In genomic region chr11:107730940-107731339, GRCm38 (mm10) we compare ENCODE assay signal across 12 mouse cellular contexts. TPM values are rescaled to one million over a fixed set of nuclear protein-coding genes. Genes with fewer than 3 reads are reported as not detected.
DNase-seq lines count a peak whose midpoint lies in the region; TF ChIP-seq lines count a peak whose summit lies in the region.
"Had no signal": no experiment of that assay in that cellular context is flagged by ENCODE, and none has a peak within 500 bp of the region (broad histone marks: within the 10 kb centered on the region; RNA-seq: fewer than 3 reads in every experiment).

No protein-coding gene starts in this region.

- H3K79me3 ChIP-seq in C2C12 (ENCODE audit: low read depth): no peaks in the 10 kb centered on the region

- no peak overlapping the region for H3K4me3 ChIP-seq in C2C12 (ENCODE audit: insufficient read depth, poor library complexity, severe bottlenecking)
- H3K4me3 ChIP-seq: forebrain, embryonic 15.5 days; hindbrain, embryonic 12.5 days had no signal

- H3K27me3 ChIP-seq in C2C12 (ENCODE audit: control insufficient read depth, insufficient read depth, insufficient read length): no peaks in the 10 kb centered on the region
- H3K27me3 ChIP-seq: forebrain, embryonic 15.5 days; hindbrain, embryonic 12.5 days had no signal

- H3K36me3 ChIP-seq in C2C12 (ENCODE audit: control insufficient read depth, insufficient read depth): no peaks in the 10 kb centered on the region

- TF ChIP-seq CTCF in C2C12 (IDR thresholded peaks at IDR 0.05; ENCODE audit: control insufficient read depth, insufficient read depth, insufficient read length): no peak

- no peaks in the 10 kb centered on the region for H3K79me2 ChIP-seq in C2C12 (ENCODE audit: control insufficient read depth, insufficient read depth)

- intact Hi-C loops in heart, postnatal 25 days (cut with DNase I): no loop called here
- intact Hi-C loops in heart, postnatal 14 days (cut with DNase I): no loop called here

- peak; percentile 28 for DNase-seq in heart, adult 8-10 months (ENCODE audit: low spot score)
- no peak for DNase-seq in heart, postnatal 25 days (ENCODE audit: low spot score)
- DNase-seq in cerebellum, adult 9-10 months: peak; percentile 72
- peak; percentile 13 to 38 for DNase-seq in heart, postnatal 14 days
- DNase-seq in thymus, postnatal 25 days: no peak
- no peak for DNase-seq in layer of hippocampus, adult 11-12 months (ENCODE audit: low spot score)
- no peak for DNase-seq in c-Kit-positive CD71-positive TER-119-positive erythroid progenitor cells, embryonic 14.5 days (ENCODE audit: low spot score)
- DNase-seq: thymus, postnatal 36 days had no signal

- H3ac ChIP-seq in C2C12 (ENCODE audit: control insufficient read depth, insufficient read length, low read depth): no peak overlapping the region

TF ChIP-seq in C2C12, 6 proteins besides CTCF, POLR2A, EP300 and RAD21:
- TF ChIP-seq CEBPB (IDR thresholded peaks at IDR 0.05; ENCODE audit: low read depth) (no peak), FOSL1 (IDR thresholded peaks at IDR 0.05; ENCODE audit: insufficient read depth, low read length, poor library complexity, severe bottlenecking) (no peak), MAX (IDR thresholded peaks at IDR 0.05) (no peak), USF1 (IDR thresholded peaks at IDR 0.05; ENCODE audit: low read depth) (peak; percentile 4)

RNA-seq across cellular contexts. Expression of gene Cacng1, which starts 14.6 kb away (rescaled TPM):
- under 1 TPM in 1 of 4 experiments, not detected in 3; 0.31 TPM for total RNA-seq in heart, adult 8-10 months (2022)
- not detected for total RNA-seq in heart, postnatal 25 days (2021)
- 158 TPM for polyA plus RNA-seq in C2C12 (2012; fragmentation: generic; extraction: Trizol)
- total RNA-seq in heart, postnatal 14 days (2021): not detected
- total RNA-seq: layer of hippocampus, postnatal 14 days had no signal

Comparison
In these comparisons a context has a peak if more than half of its experiments do, and no peak if none do; other contexts are left out.
1. DNase-seq: peak in heart, adult 8-10 months (single experiment), cerebellum, adult 9-10 months (single experiment) and heart, postnatal 14 days (2 of 2); none in heart, postnatal 25 days (single experiment), thymus, postnatal 25 days (single experiment), layer of hippocampus, adult 11-12 months (single experiment) and c-Kit-positive CD71-positive TER-119-positive erythroid progenitor cells, embryonic 14.5 days (single experiment).